Mouse (Mus musculus): ENCODE results near the gene Dhx36.

The Dhx36 gene

DNA sequence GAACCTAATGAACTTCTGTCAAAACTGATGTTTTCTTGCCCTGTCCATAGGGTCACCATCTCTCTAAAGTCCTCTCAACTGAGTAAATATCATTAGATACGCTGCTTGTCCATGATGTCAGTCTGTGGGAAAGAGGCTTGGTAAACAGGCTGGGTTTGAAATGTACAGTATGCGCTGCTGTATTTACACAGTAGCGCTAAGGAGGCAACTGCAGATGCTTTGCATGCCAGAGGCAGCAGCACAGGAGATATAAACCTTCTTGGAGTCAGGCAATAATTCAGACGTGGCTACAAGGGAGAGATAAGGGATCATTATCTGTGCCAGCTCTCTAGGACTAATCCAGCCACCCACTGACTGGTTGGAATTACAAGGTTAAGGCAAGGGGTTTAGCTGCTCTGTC lies 73.1 kb downstream of the Dhx36 start:
- no peak for DNase-seq (ENCODE audit: low spot score)

GRCm38 (mm10) chr3:62418387-62419138 lies 88.2 kb downstream of the Dhx36 start:
- no peak for DNase-seq (ENCODE audit: low spot score)

Data from adipocyte (in vitro differentiated cells).